Mouse (Mus musculus) heart, postnatal 36 days (tissue): ENCODE measurements around the gene Aplp2. TPM values are rescaled to one million over a fixed set of nuclear protein-coding genes. Genes with fewer than 3 reads are reported as not detected.
A peak's percentile ranks its signal among the peaks of the same experiment; 100 is the strongest.

ENCODE experiments used
- DNase-seq, 2 experiments: peaks; one replicate each; pipeline ENCODE4 v3.0.0; 2021 to 2022
- intact Hi-C: fragments of 180-260 bp; cut with DNase I; formaldehyde crosslinking; loops from one replicate; pipeline ENCODE4 v1.15.1; 2025
- total RNA-seq, 2 experiments: library from RNA; stranded (reverse); gene quantifications; 2 replicates each; pipeline ENCODE4 v1.2.3; 2021

Aplp2 gene
- total RNA-seq = 100 to 1,000 TPM; 294 to 315 TPM

DNA sequence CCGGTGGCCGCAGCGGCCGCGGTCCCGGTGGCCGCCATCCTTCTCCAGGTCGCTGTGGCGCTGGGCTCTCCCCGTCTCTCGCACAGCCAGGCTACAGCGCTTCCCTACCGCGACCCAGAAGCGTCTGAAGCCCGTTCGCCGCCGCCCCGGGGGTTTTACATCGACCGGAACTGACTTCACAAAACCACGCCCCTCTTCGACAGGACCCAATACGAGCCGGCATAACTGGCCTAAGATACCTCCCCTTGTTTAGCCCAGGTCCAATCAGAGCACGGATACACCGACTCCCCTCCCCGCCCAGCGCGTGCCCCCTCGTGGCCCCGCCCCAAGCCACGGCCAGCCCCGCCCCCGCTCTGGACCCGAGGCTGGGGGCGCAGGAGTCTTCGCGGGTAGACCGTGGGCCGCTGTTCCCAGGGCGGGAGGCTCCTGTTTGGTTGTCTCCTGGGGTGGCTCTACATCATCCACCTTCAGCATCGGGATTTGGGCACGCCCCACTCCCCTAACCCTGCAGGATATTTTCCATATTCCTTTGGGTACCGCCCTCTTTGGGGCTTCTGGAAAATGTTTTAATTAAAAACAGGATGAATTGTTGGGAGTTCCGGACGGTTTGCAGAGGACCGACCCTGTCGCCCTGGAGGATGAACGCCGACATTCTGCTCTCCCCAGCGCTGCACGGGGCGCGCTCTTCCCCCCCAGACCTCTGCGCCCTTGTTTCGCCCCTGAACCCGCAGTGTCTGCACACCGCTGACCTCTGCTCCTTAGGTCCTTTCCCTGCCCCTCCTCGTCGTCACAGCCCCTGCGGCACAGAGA lies at the start of gene Aplp2:
Aplp2 (minus strand) TSS at position 126 of the 810 bp plus-strand sequence.
- intact Hi-C loops = loop anchor here (1.0 to 2.0 kb wide), 3 partner anchors 41 to 69 kb away; no protein-coding TSS in a partner anchor
- peak; percentile 98 for DNase-seq

DNA sequence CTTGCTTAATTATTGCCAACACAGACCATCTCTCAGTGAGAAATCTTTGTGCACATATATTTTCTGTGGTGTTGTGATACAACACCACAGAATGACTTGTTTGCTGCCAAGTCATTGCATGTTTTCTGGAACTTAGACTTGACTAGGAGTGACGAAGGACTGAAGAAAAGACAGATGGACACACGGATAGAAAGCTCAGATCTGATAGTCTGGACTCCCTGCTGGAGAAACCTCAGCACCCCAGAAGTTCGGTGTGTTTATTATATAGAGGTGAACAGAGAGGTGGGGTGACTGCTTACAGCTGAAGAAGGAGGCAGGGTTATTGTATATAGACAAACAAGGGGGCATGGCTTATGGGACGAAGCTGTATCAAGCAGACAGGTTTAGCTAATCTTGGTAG lies 48.6 kb upstream of the Aplp2 start:
- no peak for DNase-seq
- intact Hi-C loops = no loop called here

DNA sequence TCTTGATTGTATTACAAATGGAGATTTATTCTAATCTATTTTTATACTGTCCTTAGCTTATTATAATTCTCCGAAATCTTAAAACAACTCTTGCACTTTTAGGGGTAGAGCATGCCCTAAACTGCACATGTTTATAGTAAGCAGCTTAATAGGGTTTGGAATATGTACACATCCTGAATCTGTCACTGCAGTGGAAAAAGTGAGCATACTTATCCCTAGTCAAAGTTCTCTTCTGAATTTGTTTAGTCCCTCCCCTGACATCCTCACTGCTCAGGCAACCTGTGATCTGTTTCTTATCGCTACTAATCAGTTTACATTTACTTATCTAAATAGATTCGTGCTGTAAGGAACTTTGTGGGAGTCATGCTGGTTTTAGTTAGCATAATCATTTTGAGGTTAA lies 46.6 kb upstream of the Aplp2 start:
- intact Hi-C loops = no loop called here
- no peak for DNase-seq

DNA sequence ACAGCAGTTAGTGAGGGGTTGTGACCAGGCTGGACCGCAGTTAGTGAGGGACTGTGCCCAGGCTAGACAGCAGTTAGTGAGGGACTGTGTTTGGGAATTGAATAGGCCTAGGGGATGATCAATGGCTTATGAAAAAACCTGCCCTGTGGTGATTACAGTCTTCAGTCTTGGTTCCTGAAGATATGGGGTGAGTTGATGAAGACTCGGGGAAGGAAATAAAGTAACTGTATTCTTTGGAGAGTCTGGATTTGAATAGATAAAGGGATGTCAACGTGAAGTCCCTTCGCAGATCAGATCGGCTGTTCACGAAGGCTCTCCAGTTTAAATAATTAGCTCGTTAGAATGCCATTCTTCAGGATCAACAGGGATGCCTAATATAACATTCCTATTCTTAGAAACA lies 44.3 kb upstream of the Aplp2 start:
- DNase-seq = no peak
- intact Hi-C loops = no loop called here

DNA sequence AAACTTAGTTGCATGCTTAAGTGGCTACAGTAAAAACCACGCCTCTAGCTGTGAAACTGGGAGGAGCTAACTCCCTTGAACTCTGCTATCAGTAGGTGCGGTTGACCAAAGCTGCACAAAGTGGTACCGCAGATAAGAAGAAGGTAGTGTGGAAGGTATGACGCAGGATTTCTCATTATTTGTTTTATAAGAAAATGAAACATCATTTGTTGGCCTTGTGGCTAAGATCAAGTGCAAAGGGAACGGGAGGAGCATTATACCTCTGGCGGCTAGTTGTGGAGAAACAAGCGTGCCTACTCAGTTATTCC lies 43.0 kb upstream of the Aplp2 start:
- intact Hi-C loops = no loop called here
- no peak for DNase-seq

DNA sequence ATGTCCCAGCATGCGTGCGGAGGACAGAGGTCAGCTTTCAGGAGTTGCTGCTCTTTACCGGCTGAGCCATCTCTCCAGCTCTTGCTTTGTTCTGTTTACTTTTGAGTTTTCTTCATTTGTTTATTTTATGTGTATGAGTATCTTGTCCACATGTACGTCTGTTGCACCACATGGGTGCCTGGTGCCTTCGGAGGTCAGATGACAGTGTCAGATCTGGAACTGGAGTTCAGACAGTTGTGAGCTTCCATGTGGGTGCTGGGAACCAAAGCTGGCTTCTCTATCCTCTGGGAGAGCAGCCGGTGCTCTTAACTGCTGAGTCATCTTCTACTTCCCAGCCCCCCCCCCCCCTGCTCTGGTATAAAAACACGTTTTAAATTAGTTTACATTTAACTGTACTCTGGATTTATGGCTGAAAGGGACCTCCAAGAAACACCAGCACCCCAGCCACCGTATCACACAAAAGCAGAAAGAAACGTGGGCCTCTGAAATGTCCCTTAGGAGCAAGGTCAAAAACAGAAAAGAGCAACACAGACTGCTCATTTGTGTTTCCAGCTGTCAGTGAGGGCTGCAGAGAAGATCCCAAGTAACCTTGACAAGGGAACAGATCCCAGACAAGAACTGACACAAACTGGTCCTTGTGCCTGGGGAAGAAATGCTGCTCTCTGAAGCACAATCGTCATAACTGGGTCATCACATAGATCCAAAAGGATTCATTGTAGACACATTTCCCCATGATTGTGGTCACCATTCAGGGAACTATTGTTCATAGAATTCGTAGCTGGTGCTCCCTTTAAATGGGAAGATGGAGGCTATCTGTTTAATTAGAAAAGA lies 42.5 kb upstream of the Aplp2 start:
- peak; percentile 21 for DNase-seq
- intact Hi-C loops = loop anchor here (2.0 kb wide), 3 partner anchors 19 to 43 kb away; partner anchors contain the start of gene Aplp2

DNA sequence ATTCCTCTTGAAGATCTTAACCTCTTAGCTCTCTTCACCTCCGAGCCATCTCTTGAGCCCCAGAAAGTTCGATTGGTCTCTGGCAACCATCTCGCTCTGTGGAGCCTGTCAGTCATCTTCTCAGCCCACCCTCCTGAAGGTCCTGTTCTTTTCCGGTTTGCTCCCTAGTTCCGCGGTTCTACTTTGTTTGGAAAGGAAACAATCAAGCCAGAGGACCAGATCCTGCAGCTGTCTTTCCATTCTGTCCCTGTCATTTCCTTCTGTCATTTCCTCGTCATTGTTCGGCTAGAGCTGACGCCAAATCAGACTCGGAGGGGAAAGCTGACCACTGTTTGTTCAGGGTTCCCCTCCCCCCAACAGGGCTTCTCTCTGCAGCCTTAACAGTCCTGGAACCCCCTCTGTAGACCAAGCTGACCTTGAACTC lies 41.7 kb upstream of the Aplp2 start:
- intact Hi-C loops = loop anchor here (2.0 kb wide), 3 partner anchors 19 to 43 kb away; partner anchors contain the start of gene Aplp2

DNA sequence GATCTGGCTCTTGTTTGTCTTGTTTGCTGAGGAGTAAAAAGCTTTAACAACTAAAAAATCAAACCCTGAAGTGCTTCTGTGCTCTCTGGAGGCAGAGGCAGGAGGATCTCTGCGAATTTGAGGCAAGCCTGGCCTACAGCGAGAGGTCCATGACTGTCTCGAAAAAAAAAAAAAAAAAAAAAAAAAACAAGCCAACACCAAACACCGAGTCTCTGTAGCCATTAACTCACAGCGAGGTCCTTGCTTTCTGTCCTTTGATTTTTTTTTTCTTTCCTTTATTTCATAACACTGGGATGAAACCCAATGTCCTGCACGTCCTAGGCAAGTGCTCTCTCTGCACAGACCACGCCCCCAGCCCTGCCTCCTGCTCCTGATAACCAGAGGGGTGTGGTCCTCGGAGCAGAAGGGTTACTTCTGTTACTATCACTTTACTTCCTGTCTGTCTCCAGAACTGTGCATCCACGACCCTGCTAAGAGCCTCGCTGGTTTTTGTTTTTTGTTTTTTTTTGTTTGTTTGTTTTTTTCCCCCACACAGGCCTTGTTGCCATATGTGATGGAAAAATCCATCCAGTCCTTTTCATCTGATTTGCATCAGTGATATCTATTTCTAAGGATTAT lies 40.7 kb upstream of the Aplp2 start:
- peak; percentile 39 to 58 for DNase-seq
- intact Hi-C loops = loop anchor here (2.0 kb wide), 3 partner anchors 17 to 41 kb away; partner anchors contain the start of gene Aplp2

More for the DNA sequence above, 41.7 kb upstream of the Aplp2 start:
- peak; percentile 52 to 55 for DNase-seq

DNA sequence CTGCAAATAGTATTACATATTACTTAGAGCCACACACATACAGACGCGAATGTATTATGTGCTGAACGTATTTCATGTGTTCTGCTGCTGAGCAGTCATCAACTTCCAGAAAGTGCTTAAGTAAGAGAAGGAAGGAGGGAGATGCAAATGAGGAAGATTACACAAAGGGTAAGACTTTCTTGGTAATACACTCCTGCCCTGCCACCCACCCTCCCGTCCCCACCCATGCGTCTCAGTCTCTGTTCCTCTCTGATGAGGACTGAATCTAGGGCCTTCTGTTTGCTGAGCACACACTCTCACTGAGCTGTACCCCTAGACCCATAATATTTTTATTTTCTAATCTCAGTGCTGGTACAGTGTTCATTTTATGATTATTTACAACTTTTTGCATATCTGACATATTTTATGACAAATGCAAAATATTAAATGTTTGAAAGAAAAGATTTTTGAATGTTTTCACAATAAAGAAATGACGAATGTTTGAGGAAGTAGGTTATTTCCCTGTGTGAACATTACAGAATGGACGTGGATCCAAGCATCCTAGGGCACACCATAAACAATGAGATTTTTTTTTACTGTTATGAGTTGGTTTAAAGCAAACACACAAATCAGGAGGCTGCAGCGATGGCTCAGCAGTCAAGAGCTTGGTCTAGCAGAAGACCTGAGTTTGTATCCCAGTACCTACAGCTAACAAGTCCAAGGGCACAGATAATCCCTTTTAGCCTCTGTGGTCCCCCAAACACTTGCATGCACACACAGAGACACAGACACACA lies 36.0 kb upstream of the Aplp2 start:
- intact Hi-C loops = no loop called here
- no peak for DNase-seq

DNA sequence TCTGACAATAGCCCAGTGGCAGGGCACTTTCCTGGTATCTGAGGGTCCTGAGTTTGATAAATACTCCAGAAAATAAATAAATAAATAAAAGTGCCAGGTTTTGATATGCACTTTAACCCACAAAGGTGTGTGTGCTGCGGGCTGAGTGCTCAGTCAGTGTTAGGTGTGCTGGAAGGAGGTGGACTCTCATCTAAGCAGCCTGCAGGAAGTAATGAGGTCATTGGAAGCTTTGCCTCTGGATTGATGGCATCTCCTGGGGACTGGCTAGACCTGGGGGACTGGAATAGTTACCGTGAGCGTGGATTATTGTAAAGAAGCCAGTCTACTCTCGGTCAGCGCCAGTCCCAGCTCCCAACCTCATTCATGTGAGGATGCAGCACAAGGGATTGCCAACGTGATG lies 34.8 kb upstream of the Aplp2 start:
- no peak for DNase-seq
- intact Hi-C loops = no loop called here

DNA sequence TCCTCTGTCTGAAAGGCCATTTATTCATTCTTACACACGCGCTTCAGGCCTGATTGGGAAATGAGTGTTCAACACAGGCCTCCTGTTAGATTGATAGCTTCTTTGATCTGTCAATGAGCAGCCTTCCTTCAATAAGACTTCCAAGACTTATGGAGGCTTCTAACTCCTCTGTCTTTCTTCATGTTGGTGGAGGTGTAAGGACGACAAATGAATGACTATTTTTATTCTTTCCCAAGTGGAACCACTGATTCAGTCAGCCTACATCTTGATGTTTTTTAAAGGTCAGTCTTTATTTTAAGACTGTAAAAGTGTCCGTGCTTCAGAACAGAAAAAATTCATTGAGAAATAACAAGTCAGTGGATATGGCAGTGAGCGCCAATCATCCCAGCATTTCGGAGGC lies 33.4 kb upstream of the Aplp2 start:
- intact Hi-C loops = no loop called here
- DNase-seq = no peak

DNA sequence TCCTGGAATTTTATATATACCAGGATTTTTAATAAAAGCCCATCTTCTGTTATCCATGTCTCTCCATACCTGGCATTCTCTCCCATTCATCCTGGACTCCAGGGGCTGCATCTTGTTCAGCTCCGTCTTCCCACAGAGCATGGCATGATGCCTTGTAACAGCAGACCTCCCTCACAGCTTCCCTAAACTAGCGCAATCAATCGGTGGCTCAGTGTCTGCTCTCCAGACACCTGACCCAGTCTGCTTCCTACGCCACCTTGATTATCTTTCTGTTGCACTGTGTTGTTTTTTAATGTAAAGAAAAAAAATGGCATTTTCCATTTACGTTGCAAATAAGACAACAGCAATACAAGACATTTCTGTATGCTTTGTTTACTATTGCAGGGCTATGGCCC lies 32.3 kb upstream of the Aplp2 start:
- intact Hi-C loops = no loop called here
- DNase-seq = no peak

DNA sequence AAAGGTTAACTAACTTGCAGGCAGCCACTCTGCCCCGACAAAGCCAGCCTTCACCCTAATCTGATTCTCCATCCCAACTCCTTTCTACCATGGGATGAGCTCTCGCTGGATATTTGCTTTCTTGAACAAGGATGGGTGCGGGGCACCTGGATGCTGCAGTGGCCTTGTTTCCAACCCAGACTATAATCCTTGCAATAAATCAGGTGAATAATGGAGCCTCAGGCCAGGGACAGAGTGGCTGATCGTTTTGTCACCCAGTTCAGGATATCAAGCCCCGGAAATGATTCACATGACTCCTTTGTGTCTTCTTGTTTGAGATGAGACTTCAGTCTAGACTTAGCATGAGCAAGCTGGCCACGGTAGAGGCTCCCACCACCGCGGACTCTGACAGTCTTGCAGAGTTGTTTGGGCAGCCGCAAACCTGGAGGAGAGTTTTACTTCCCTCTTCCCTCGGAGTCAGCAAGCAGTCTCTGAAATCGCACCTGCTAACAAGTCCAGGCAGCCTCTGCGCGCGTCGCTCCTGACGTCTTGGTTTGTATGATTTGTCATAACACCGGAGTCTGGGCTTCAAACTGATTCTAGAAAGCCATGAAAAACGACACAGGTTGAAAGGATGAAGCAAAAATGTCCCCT lies 31.8 kb upstream of the Aplp2 start:
- DNase-seq = no peak
- intact Hi-C loops = no loop called here

DNA sequence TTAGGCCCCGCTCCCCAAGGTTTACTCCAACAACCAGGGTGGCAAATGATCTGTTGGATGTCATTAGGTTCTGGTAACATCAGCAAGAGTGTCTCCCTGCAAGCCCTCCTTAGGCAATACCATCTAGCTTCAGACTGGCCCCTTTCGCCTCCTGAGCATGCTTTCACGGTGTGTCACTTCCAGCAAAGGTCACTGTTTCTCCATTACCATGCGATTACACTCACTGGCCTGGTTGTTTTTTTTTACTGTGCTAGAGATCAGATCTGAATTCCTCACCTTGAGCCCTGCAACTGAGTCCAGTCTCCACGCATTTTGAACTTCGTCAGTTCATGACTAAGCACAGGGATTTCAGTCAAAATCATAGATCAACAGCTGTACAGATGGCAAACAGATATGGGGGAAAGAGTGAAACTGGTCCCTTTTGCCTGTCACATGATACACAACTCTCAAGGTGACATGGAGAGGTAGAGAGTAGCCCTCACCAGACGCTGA lies 29.6 kb upstream of the Aplp2 start:
- intact Hi-C loops = no loop called here
- no peak for DNase-seq

DNA sequence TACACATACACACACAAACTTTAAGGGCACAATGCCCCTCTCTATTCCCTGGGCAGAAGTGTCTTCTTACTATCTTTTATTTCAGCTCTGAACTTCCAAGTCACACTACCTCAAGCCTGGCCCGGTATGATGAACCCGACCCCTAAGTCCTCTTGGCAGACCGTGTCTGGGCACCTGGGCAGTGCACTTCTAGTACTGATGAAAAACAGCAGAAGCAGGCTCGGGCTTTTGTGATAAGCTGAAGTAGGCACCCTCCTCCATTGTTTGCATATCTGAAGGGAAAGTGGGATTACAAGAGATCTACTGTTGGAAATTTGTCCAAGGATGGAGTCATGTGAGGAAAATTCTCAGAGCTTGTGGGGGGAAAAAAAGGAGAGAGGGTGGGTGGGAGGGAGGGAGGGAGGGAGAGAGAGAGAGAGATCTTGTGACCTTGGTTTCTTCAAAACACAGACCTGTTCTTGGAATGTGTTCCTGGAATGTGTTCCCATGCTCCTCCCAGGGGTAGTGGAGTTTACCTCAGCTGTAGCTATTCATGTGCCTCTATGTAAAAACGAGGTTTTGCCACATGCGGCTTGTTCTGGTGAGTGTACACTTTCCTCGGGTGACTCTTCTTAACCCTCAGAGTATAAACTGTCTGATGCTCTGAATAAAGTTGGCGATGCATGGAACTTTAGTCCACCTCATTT lies 29.1 kb upstream of the Aplp2 start:
- DNase-seq = no peak
- intact Hi-C loops = no loop called here

DNA sequence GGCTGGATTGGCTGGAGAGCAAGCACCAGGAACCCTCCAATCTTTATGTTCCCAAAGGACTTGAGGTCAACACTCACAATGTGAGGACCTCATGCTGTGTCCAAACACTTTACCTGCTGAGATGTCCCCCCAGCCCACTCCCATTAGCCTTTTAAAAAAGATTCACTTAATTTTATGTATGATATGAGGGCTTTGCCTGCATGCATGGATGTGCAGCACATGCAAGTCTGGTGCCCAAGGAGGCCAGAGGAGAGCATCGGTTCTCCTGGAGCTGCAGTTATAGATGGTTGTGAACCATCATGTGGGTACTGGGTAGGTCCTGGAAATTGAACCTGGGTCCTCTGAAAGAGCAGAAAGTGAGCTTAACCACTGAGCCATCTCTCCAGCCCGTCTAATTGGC lies 27.9 kb upstream of the Aplp2 start:
- DNase-seq = no peak
- intact Hi-C loops = no loop called here

DNA sequence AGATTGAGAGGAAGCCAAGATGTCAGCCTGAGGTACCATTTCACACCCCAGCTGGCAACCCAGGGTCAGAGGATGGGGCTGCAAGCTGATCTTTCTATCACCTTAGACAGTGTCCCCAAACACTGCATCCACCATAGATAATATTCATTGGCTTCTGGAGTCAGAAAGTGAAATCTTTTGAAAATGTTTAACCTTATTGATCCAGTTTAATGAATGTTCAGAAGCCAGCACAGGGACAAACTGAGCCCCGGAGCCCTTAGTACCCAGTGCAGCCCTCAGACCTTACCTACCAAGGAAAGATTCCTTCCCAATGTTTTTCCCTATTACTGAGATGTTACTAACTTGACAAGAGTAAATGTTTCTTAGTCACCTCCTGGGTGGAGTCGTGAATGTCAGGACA lies 26.9 kb upstream of the Aplp2 start:
- no peak for DNase-seq
- intact Hi-C loops = no loop called here

DNA sequence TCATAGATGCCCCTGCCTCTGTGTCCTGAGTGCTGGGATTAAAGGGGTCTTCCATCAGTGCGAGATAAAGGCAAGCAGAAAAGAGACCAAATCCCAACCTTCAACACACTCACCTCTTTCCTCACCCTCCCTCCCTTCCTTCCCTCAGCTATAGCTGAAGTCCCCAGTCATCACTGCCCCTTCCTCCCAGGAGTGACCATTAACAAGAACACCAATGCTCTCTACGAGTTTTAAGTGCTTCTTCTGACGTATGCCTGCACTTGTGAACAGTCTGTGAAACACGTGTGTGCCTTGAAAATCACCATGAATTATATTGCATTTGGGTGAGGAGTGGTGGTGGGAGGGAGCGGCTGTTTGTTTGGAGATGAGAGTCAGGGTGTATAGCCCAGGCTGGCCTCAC lies 24.5 kb upstream of the Aplp2 start:
- DNase-seq = no peak
- intact Hi-C loops = no loop called here

DNA sequence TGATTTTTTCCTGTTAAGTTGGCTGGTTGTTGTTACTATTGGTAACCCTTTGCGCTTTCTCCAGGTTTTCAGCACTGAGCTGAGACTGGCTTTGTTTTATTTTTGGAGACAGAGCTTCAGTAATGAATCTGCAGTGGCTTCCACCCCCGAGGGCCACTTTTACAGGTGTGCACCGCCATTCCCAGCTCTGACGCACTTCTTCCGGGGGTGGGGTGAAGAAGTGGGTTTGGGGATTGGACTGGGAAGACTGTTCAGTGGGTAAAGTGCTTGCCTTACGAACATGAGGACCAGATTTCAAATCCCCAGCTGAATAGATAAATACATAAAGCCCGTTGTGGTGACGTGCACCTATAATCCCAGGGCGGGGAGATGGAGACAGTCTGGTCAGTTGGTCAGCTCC lies 23.9 kb upstream of the Aplp2 start:
- DNase-seq = no peak
- intact Hi-C loops = loop anchor here (2.0 kb wide), 1 partner anchor 17 kb away; no protein-coding TSS in a partner anchor
